Mouse (Mus musculus): Measurements from ENCODE around the gene Itpkb.

DNA sequence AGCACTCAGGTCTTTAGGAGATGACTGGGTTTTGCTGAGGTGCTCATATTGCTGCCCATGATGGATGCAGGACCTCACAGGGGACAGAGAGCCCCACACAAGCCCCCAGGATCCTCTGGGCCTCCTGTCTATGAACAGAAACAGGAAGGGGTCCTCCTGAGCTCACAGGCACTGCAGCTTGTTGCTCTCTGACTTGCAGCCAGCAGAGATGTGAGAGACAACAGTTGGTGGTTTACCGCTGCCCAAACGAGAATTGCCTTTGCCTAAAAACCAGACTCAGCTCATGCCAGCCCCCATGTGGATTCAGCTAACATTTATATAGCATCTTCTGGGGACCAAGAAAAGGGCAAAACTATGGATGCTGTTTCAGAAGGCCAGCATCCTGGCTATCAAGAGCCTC is 119.4 kb downstream of the Itpkb start:
- TF ChIP-seq EP300 (IDR thresholded peaks at IDR 0.05; ENCODE audit: low read depth) (no peak), CTCF (IDR thresholded peaks at IDR 0.05; ENCODE audit: low read depth) (no peak)
